Comparison of ENCODE assay signal across 8 mouse cellular contexts in the genomic region with DNA sequence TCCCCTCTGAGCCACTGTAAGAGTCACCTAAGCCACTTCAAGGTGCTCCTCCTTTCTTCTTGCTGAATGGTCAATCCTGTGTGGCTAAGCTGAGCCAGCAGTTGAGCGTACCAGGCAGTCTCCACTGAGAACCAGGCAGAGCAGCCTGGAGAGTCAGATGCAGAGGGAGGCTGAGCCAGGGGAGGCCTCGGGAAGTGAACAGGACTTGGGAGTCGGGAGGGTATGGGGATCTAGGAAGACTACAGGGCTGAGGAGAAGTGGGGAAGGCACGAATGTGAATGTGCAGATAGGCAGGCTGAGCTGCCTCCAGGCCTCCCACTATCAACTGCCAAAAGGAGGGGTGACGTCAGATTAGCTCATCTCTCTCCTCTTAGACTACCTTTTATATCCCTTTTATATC. TPM values are rescaled to one million over a fixed set of nuclear protein-coding genes. Genes with fewer than 3 reads are reported as not detected.
DNase-seq lines count a peak whose midpoint lies in the region; ATAC-seq and TF ChIP-seq lines count a peak whose summit lies in the region.

No protein-coding gene starts in this region.

- H3K9ac ChIP-seq in liver, postnatal 0 days (replicated peaks): no peak overlapping the region
- no peak overlapping the region for H3K9ac ChIP-seq in hindbrain, embryonic 14.5 days
- H3K9ac ChIP-seq in midbrain, embryonic 16.5 days (ENCODE audit: low read depth, low read length): 0 out of 2 replicates have a peak overlapping the region, but pooled peaks have one; percentile 2

- H3K9me3 ChIP-seq in liver, postnatal 0 days (ENCODE audit: low read length): no peaks in the 10 kb centered on the region
- H3K9me3 ChIP-seq in hindbrain, embryonic 14.5 days (ENCODE audit: control insufficient read depth, low read length): no peaks in the 10 kb centered on the region
- no peaks in the 10 kb centered on the region for H3K9me3 ChIP-seq in midbrain, embryonic 16.5 days (replicated peaks; ENCODE audit: control insufficient read depth, low read length, poor library complexity, severe bottlenecking)

- no peak for TF ChIP-seq EP300 in liver, postnatal 0 days (IDR thresholded peaks at IDR 0.05; ENCODE audit: low read depth)

- intact Hi-C loops in gastrocnemius, postnatal 36 days (cut with DNase I): no loop called here

- no peak overlapping the region for H3K4me3 ChIP-seq in liver, postnatal 0 days (ENCODE audit: low read depth, low read length)
- H3K4me3 ChIP-seq in hindbrain, embryonic 14.5 days (replicated peaks; ENCODE audit: low read length): no peak overlapping the region
- H3K4me3 ChIP-seq in midbrain, embryonic 16.5 days (ENCODE audit: low read depth, low read length): no peak overlapping the region

- no peaks in the 10 kb centered on the region for H3K27me3 ChIP-seq in liver, postnatal 0 days (ENCODE audit: insufficient read depth, low read length)
- no peaks in the 10 kb centered on the region for H3K27me3 ChIP-seq in hindbrain, embryonic 14.5 days (ENCODE audit: control insufficient read depth, insufficient read depth, low read length)
- no peaks in the 10 kb centered on the region for H3K27me3 ChIP-seq in midbrain, embryonic 16.5 days (ENCODE audit: control insufficient read depth, insufficient read depth, low read depth, low read length)

- no peaks in the 10 kb centered on the region for H3K36me3 ChIP-seq in liver, postnatal 0 days (replicated peaks; ENCODE audit: insufficient read depth, low read length)
- H3K36me3 ChIP-seq in hindbrain, embryonic 14.5 days (replicated peaks; ENCODE audit: control insufficient read depth, insufficient read depth): no peaks in the 10 kb centered on the region
- H3K36me3 ChIP-seq in midbrain, embryonic 16.5 days (ENCODE audit: control insufficient read depth, insufficient read depth, low read length): no peaks in the 10 kb centered on the region

- H3K27ac ChIP-seq in liver, postnatal 0 days (ENCODE audit: low read depth): no peak overlapping the region
- H3K27ac ChIP-seq in hindbrain, embryonic 14.5 days: peak overlapping the region; percentile 81; the same call in 1 of the 2 replicates
- H3K27ac ChIP-seq in midbrain, embryonic 16.5 days (ENCODE audit: low read length): peak overlapping the region; percentile 30; the same call in 1 of the 2 replicates

- peak; percentile 50 for DNase-seq in gastrocnemius, adult 18-20 months (ENCODE audit: low spot score)
- no peak for DNase-seq in gastrocnemius, postnatal 36 days
- peak; percentile 45 for DNase-seq in liver
- no peak for DNase-seq in liver, postnatal 0 days
- DNase-seq in hindbrain, embryonic 14.5 days (ENCODE audit: low spot score): no peak
- DNase-seq in right cerebral cortex, postnatal 10 days (ENCODE audit: low spot score in 2 of 2): no peak
- DNase-seq in embryo, embryonic 9.5 days (ENCODE audit: extremely low spot score): no peak

- ATAC-seq in liver, postnatal 0 days: no peak
- no peak for ATAC-seq in hindbrain, embryonic 14.5 days (ENCODE audit: low FRiP score)
- peak; percentile 46; the same call in 1 of the 2 replicates for ATAC-seq in midbrain, embryonic 16.5 days

- no peak for TF ChIP-seq CTCF in liver, postnatal 0 days (IDR thresholded peaks at IDR 0.05; ENCODE audit: low read depth)

- WGBS in liver, postnatal 0 days (ENCODE audit: insufficient replicate concordance): 59% methylated on average over 5 of the region's 5 CpGs
- 50% methylated on average over 5 of the region's 5 CpGs for WGBS in hindbrain, embryonic 14.5 days
- WGBS in midbrain, embryonic 16.5 days: 33% methylated on average over 5 of the region's 5 CpGs

- peaks cover 12% of the 10 kb centered on the region; the same call in 1 of the 2 replicates for H3K4me1 ChIP-seq in liver, postnatal 0 days (ENCODE audit: insufficient read depth)
- peaks cover 44% of the 10 kb centered on the region for H3K4me1 ChIP-seq in hindbrain, embryonic 14.5 days (replicated peaks; ENCODE audit: control insufficient read depth, insufficient read depth, low read length)
- H3K4me1 ChIP-seq in midbrain, embryonic 16.5 days (ENCODE audit: control insufficient read depth, insufficient read depth, low read length): peaks cover 27% of the 10 kb centered on the region

- no peak overlapping the region for H3K4me2 ChIP-seq in liver, postnatal 0 days (ENCODE audit: low read depth, low read length)
- H3K4me2 ChIP-seq in hindbrain, embryonic 14.5 days (replicated peaks): no peak overlapping the region
- no peak overlapping the region for H3K4me2 ChIP-seq in midbrain, embryonic 16.5 days (ENCODE audit: low read length)

RNA-seq across cellular contexts. Expression of gene Tom1l2, which starts 34.0 kb away (rescaled TPM):
- total RNA-seq in gastrocnemius, adult 18-20 months (2021): 10 to 100 TPM; 61.5 to 67.2 TPM
- total RNA-seq in gastrocnemius, postnatal 36 days (2021): 10 to 100 TPM; 59.4 to 61.5 TPM
- 3.0 and 3.6 TPM in 2 replicates for polyA plus RNA-seq in liver, postnatal 0 days (2015; fragmentation: Nextera tagmentation; extraction: Ambion mirVana)
- 47.3 and 49.0 TPM in 2 replicates for polyA plus RNA-seq in hindbrain, embryonic 14.5 days (2014; fragmentation: Nextera tagmentation; extraction: Ambion mirVana)
- polyA plus RNA-seq in midbrain, embryonic 16.5 days (2015; fragmentation: Nextera tagmentation; extraction: Ambion mirVana): 66.4 and 74.6 TPM in 2 replicates

RNA-seq across cellular contexts. Expression of gene Drc3, which starts 34.4 kb away (rescaled TPM):
- total RNA-seq in gastrocnemius, adult 18-20 months (2021): 1 to 10 TPM; 1.0 to 1.4 TPM
- 1 to 10 TPM; 1.1 to 1.2 TPM for total RNA-seq in gastrocnemius, postnatal 36 days (2021)
- 0.54 and 0.56 TPM in 2 replicates for polyA plus RNA-seq in liver, postnatal 0 days (2015; fragmentation: Nextera tagmentation; extraction: Ambion mirVana)
- 6.1 and 6.9 TPM in 2 replicates for polyA plus RNA-seq in hindbrain, embryonic 14.5 days (2014; fragmentation: Nextera tagmentation; extraction: Ambion mirVana)
- 6.6 and 7.1 TPM in 2 replicates for polyA plus RNA-seq in midbrain, embryonic 16.5 days (2015; fragmentation: Nextera tagmentation; extraction: Ambion mirVana)

Comparison
In these comparisons a context has a peak if more than half of its experiments do, and no peak if none do; other contexts are left out.
1. DNase-seq: peak in gastrocnemius, adult 18-20 months (single experiment) and liver (single experiment); none in gastrocnemius, postnatal 36 days (0 of 2), liver, postnatal 0 days (single experiment), hindbrain, embryonic 14.5 days (single experiment), right cerebral cortex, postnatal 10 days (0 of 2) and embryo, embryonic 9.5 days (single experiment).
2. RNA of gene Tom1l2, which starts 34.0 kb away (polyA plus RNA-seq): 66.4 to 74.6 TPM in midbrain, embryonic 16.5 days and 47.3 to 49.0 TPM in hindbrain, embryonic 14.5 days; 3.0 to 3.6 TPM in liver, postnatal 0 days; every median in the first group is over 10 times any median in the second.